Mouse (Mus musculus) cerebellum, adult 2 months (tissue): ENCODE data around the gene Kazn. TPM values are rescaled to one million over a fixed set of nuclear protein-coding genes. Genes with fewer than 3 reads are reported as not detected.

Experiments used
- DNase-seq, 2 experiments: peaks; one replicate each; pipeline ENCODE4 v3.0.0; 2021
- H3K27ac ChIP-seq: fragments of 200-500 bp; 2 replicates; pipeline ENCODE4 v1.5.1; 2012; ENCODE audit warnings: low read length, control low read depth, inconsistent platforms; ENCODE audit not compliant: insufficient read depth
- H3K27me3 ChIP-seq: fragments of 200-500 bp; 2 replicates; pipeline ENCODE4 v1.6.1; 2012; ENCODE audit warnings: inconsistent platforms, mild to moderate bottlenecking, low read length, moderate library complexity; ENCODE audit not compliant: control insufficient read depth, insufficient read depth
- H3K4me1 ChIP-seq: fragments of 200-500 bp; 2 replicates; pipeline ENCODE4 v1.6.1; 2011; ENCODE audit warnings: low read length; ENCODE audit not compliant: control insufficient read depth, insufficient read depth
- H3K4me3 ChIP-seq: fragments of 200-500 bp; replicated peaks from 2 replicates; pipeline ENCODE3; 2011; ENCODE audit warnings: mild to moderate bottlenecking, low read depth, low read length, control low read depth; ENCODE audit not compliant: insufficient read depth
- CTCF ChIP-seq: fragments of 200-500 bp; IDR thresholded peaks from 2 replicates; pipeline ENCODE4 v1.5.1; 2011; ENCODE audit warnings: low read depth, mild to moderate bottlenecking, control low read depth, low read length, moderate library complexity, borderline replicate concordance; ENCODE audit not compliant: insufficient read depth
- POLR2A ChIP-seq: fragments of 200-500 bp; IDR thresholded peaks from 2 replicates; pipeline ENCODE4 v1.6.1; 2011; ENCODE audit warnings: low read length, control low read depth, borderline replicate concordance; ENCODE audit not compliant: insufficient read depth
- WGBS: fragments of 180-500 bp; shearing (Covaris S2); methylation state at CpG from one replicate; pipeline ENCODE4 v1.1.7; 2018; 5-methylcytosine and 5-hydroxymethylcytosine counted together
- polyA plus RNA-seq: library from polyadenylated mRNA; depleted of rRNA; stranded (reverse); fragments of >200 nt; gene quantifications from 2 replicates; pipeline ENCODE4 v1.2.3, GENCODE M21; 2012

Kazn gene
- polyA plus RNA-seq, 1 experiment, result 75.7 TPM

GRCm38 (mm10) chr4:142215760-142216159 is 23.4 kb downstream of the Kazn start:
- WGBS, result 55% methylated on average over 7 of the region's 7 CpGs
- no peak for DNase-seq
- TF ChIP-seq CTCF, result no peak
- no peak for TF ChIP-seq POLR2A
- H3K27ac ChIP-seq, result no peak overlapping the region
- H3K4me3 ChIP-seq, result no peak overlapping the region
- H3K27me3 ChIP-seq, result no peaks in the 10 kb centered on the region
- H3K4me1 ChIP-seq, result peaks cover 32% of the 10 kb centered on the region

GRCm38 (mm10) chr4:142214532-142214931 is 24.7 kb downstream of the Kazn start:
- Histone ChIP-seq H3K27me3 (no peaks in the 10 kb centered on the region), H3K4me1 (peaks cover 40% of the 10 kb centered on the region), H3K4me3 (no peak overlapping the region), H3K27ac (no peak overlapping the region)
- WGBS, result 75% methylated on average over 6 of the region's 6 CpGs
- TF ChIP-seq POLR2A, result no peak
- TF ChIP-seq CTCF, result no peak
- no peak for DNase-seq

- Histone ChIP-seq H3K27ac (no peak overlapping the region), H3K4me3 (no peak overlapping the region), H3K27me3 (no peaks in the 10 kb centered on the region), H3K4me1 (peaks cover 40% of the 10 kb centered on the region)
- TF ChIP-seq POLR2A, result no peak
- no peak for TF ChIP-seq CTCF
- peak; percentile 52 to 69 for DNase-seq
- WGBS, result 21% methylated on average over 9 of the region's 9 CpGs
Measured at GRCm38 (mm10) chr4:142212425-142212824, 26.8 kb downstream of the Kazn start.

GRCm38 (mm10) chr4:142209884-142210283 is 29.3 kb downstream of the Kazn start:
- H3K4me1 ChIP-seq, result peaks cover 26% of the 10 kb centered on the region
- no peak overlapping the region for H3K4me3 ChIP-seq
- DNase-seq, result no peak
- no peak overlapping the region for H3K27ac ChIP-seq
- no peak for TF ChIP-seq CTCF
- no peak for TF ChIP-seq POLR2A
- WGBS, result 36% methylated on average over 9 of the region's 9 CpGs
- H3K27me3 ChIP-seq, result no peaks in the 10 kb centered on the region

- no peak for DNase-seq
- TF ChIP-seq POLR2A (no peak), CTCF (no peak)
- no peaks in the 10 kb centered on the region for H3K27me3 ChIP-seq
- 72% methylated on average over 7 of the region's 7 CpGs for WGBS
- no peak overlapping the region for H3K4me3 ChIP-seq
- H3K4me1 ChIP-seq, result peaks cover 25% of the 10 kb centered on the region
- no peak overlapping the region for H3K27ac ChIP-seq
Measured at GRCm38 (mm10) chr4:142209476-142209875, 29.7 kb downstream of the Kazn start.

GRCm38 (mm10) chr4:142205693-142206092 is 33.5 kb downstream of the Kazn start:
- H3K27me3 ChIP-seq, result no peaks in the 10 kb centered on the region
- H3K4me1 ChIP-seq, result peaks cover 8% of the 10 kb centered on the region; the same call in 1 of the 2 replicates
- no peak overlapping the region for H3K27ac ChIP-seq
- no peak overlapping the region for H3K4me3 ChIP-seq
- WGBS, result 87% methylated on average over 6 of the region's 6 CpGs
- no peak for DNase-seq
- TF ChIP-seq POLR2A (no peak), CTCF (no peak)

GRCm38 (mm10) chr4:142196626-142197025 is 42.6 kb downstream of the Kazn start:
- TF ChIP-seq CTCF, result peak; percentile 19; the same call in 1 of the 2 replicates
- no peak for TF ChIP-seq POLR2A
- Histone ChIP-seq H3K27me3 (no peaks in the 10 kb centered on the region), H3K4me1 (peaks cover 23% of the 10 kb centered on the region), H3K27ac (no peak overlapping the region), H3K4me3 (no peak overlapping the region)
- DNase-seq, result no peak
- WGBS, result 46% methylated on average over 6 of the region's 6 CpGs

GRCm38 (mm10) chr4:142193780-142194179 is 45.4 kb downstream of the Kazn start:
- Histone ChIP-seq H3K27ac (no peak overlapping the region; the same call in 1 of the 2 replicates), H3K4me3 (no peak overlapping the region), H3K4me1 (peaks cover 23% of the 10 kb centered on the region), H3K27me3 (no peaks in the 10 kb centered on the region)
- peak; percentile 80 to 89 for DNase-seq
- WGBS, result 18% methylated on average over 7 of the region's 7 CpGs
- TF ChIP-seq POLR2A, result no peak
- TF ChIP-seq CTCF, result no peak
